ENCODE assay signal across 8 mouse cellular contexts in genomic region chr2:168589368-168590167, GRCm38 (mm10). TPM values are rescaled to one million over a fixed set of nuclear protein-coding genes. Genes with fewer than 3 reads are reported as not detected.
DNase-seq lines count a peak whose midpoint lies in the region; ATAC-seq and TF ChIP-seq lines count a peak whose summit lies in the region.

No protein-coding gene starts in this region.

- H3K36me3 ChIP-seq in liver, adult 2 months (ENCODE audit: control insufficient read depth, insufficient read depth, low read length), result no peaks in the 10 kb centered on the region
- no peaks in the 10 kb centered on the region for H3K36me3 ChIP-seq in hindbrain, embryonic 13.5 days
- H3K36me3 ChIP-seq in midbrain, embryonic 11.5 days (ENCODE audit: control insufficient read depth, insufficient read depth, low read length), result no peaks in the 10 kb centered on the region

- TF ChIP-seq POLR2A in liver, adult 2 months (IDR thresholded peaks at IDR 0.05; ENCODE audit: extremely low read depth, insufficient read depth, low read length), result no peak

- intact Hi-C loops in gastrocnemius, postnatal 36 days (cut with DNase I), result no loop called here

- 14% methylated on average over 21 of the region's 21 CpGs for WGBS in liver, adult 2 months
- WGBS in hindbrain, embryonic 13.5 days, result 5% methylated on average over 21 of the region's 21 CpGs
- WGBS in midbrain, embryonic 11.5 days, result 7% methylated on average over 21 of the region's 21 CpGs

- no peaks in the 10 kb centered on the region for H3K4me1 ChIP-seq in liver, adult 2 months (ENCODE audit: control insufficient read depth, insufficient read depth, low read length)
- peaks cover 34% of the 10 kb centered on the region for H3K4me1 ChIP-seq in hindbrain, embryonic 13.5 days (replicated peaks)
- peaks cover 14% of the 10 kb centered on the region for H3K4me1 ChIP-seq in midbrain, embryonic 11.5 days (ENCODE audit: control insufficient read depth, insufficient read depth, low read length)

- peak overlapping the region; percentile 36 for H3K4me3 ChIP-seq in liver, adult 2 months (ENCODE audit: insufficient read depth, low read depth, low read length)
- peak overlapping the region; percentile 36 for H3K4me3 ChIP-seq in hindbrain, embryonic 13.5 days
- peak overlapping the region; percentile 41 for H3K4me3 ChIP-seq in midbrain, embryonic 11.5 days (ENCODE audit: low read depth, low read length)

- peak; percentile 50; the same call in 1 of the 2 replicates for ATAC-seq in hindbrain, embryonic 13.5 days (ENCODE audit: low FRiP score)
- ATAC-seq in midbrain, embryonic 11.5 days (ENCODE audit: low FRiP score), result peak; percentile 54

- H3K27ac ChIP-seq in liver, adult 2 months (replicated peaks; ENCODE audit: insufficient read depth, low read depth, low read length), result no peak overlapping the region
- no peak overlapping the region for H3K27ac ChIP-seq in hindbrain, embryonic 13.5 days
- H3K27ac ChIP-seq in midbrain, embryonic 11.5 days (ENCODE audit: low read depth, low read length), result no peak overlapping the region

- H3K79me2 ChIP-seq in liver, adult 2 months (ENCODE audit: control insufficient read depth, insufficient read depth, low read length), result no peaks in the 10 kb centered on the region

- TF ChIP-seq CTCF in liver, adult 2 months (IDR thresholded peaks at IDR 0.05; ENCODE audit: low read depth, low read length), result no peak

- peak overlapping the region; percentile 67 for H3K4me2 ChIP-seq in hindbrain, embryonic 13.5 days
- H3K4me2 ChIP-seq in midbrain, embryonic 11.5 days, result peak overlapping the region; percentile 72

- H3K9me3 ChIP-seq in hindbrain, embryonic 13.5 days, result no peaks in the 10 kb centered on the region
- no peaks in the 10 kb centered on the region for H3K9me3 ChIP-seq in midbrain, embryonic 11.5 days (ENCODE audit: control insufficient read depth, low read length)

- peak overlapping the region; percentile 21; the same call in 1 of the 2 replicates for H3K9ac ChIP-seq in liver, adult 2 months (ENCODE audit: low read depth, low read length)
- H3K9ac ChIP-seq in hindbrain, embryonic 13.5 days, result peak overlapping the region; percentile 69
- peak overlapping the region; percentile 45 for H3K9ac ChIP-seq in midbrain, embryonic 11.5 days (ENCODE audit: low read length)

- H3K27me3 ChIP-seq in liver, adult 2 months (ENCODE audit: control insufficient read depth, insufficient read depth, low read length), result peaks cover 4% of the 10 kb centered on the region; the same call in 1 of the 2 replicates
- H3K27me3 ChIP-seq in hindbrain, embryonic 13.5 days, result peaks cover 46% of the 10 kb centered on the region
- peaks cover 25% of the 10 kb centered on the region for H3K27me3 ChIP-seq in midbrain, embryonic 11.5 days (ENCODE audit: control insufficient read depth, insufficient read depth, low read length)

- no peak for DNase-seq in liver, adult 2 months (ENCODE audit: extremely low read depth, low read depth, low spot score)
- no peak for DNase-seq in liver
- peak; percentile 24 for DNase-seq in brain, adult 2 months (ENCODE audit: low read depth, low spot score)
- no peak for DNase-seq in midbrain, embryonic 11.5 days (ENCODE audit: low spot score, missing footprints)
- no peak for DNase-seq in ovary, adult 18-20 months (ENCODE audit: low spot score)
- no peak for DNase-seq in gastrocnemius, postnatal 36 days
- DNase-seq in cerebellum, postnatal 14 days, result no peak

RNA-seq across cellular contexts. Expression of gene Nfatc2, which starts 11.9 kb away (rescaled TPM):
- 0.09 and 0.13 TPM in 2 replicates for total RNA-seq in liver, adult 2 months (2014; rRNA removed)
- polyA plus RNA-seq in liver, adult 2 months (2012; rRNA removed), result 0.10 and 0.20 TPM in 2 replicates
- 1.7 and 1.8 TPM in 2 replicates for polyA plus RNA-seq in hindbrain, embryonic 13.5 days (2015; fragmentation: Nextera tagmentation; extraction: Ambion mirVana)
- polyA plus RNA-seq in midbrain, embryonic 11.5 days (2014; fragmentation: Nextera tagmentation; extraction: Ambion mirVana), result 0.66 and 0.72 TPM in 2 replicates
- total RNA-seq in gastrocnemius, postnatal 36 days (2021), result 10 to 100 TPM in 1 of 2 experiments, 1 to 10 TPM in 1; 5.3 to 10.4 TPM
